Mouse (Mus musculus) cerebellum, adult 18-20 months (tissue): ENCODE measurements at regions not wholly inside any gene's neighbourhood (a gene's known extent, or its start where the extent isn't known, plus 50 kb on each side); places are given as distances from the start of the nearest gene placed in this dataset.

ENCODE experiments used
- DNase-seq, 2 experiments: peaks; one replicate each; pipeline ENCODE4 v3.0.0; 2021

DNA sequence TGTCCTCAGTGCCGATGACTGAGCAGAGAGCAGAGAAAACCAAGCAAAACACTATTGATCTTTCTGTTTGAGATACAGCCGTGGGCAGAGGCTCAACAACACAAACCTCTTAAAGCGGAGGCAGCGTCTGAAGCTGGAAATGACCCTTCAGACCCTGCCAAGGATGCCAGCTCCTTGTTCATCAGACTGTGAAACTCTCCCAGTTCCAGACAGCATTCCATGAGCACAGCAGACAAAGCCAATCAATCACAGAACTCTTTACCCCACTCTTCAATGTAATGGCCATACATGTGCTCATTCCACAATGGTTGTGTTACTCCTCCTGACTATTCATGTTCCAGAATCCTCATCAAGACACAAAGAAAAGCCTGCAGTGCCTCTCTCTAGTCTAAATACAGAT is 73.5 kb downstream of the Tmem114 start:
- DNase-seq = no peak

DNA sequence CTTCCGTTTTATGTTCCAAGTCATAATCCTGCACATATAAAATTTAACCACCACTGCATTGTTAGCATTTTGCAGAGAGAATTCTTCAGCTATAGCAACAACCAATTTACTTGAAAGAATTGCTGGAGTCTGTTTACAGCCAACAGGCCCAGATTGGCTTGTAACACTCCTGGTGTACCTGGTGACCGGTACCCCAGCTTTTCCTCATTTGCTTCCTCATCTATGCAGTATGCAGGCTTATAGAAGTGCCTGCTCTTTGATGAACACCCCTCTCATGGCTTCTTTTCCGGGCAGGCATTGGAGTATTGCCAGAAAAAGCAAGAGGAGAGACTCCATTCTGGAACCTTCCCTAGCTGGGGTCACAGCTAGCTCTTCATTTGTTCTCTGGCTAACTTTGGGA is 75.8 kb downstream of the Tmem114 start:
- DNase-seq = no peak

DNA sequence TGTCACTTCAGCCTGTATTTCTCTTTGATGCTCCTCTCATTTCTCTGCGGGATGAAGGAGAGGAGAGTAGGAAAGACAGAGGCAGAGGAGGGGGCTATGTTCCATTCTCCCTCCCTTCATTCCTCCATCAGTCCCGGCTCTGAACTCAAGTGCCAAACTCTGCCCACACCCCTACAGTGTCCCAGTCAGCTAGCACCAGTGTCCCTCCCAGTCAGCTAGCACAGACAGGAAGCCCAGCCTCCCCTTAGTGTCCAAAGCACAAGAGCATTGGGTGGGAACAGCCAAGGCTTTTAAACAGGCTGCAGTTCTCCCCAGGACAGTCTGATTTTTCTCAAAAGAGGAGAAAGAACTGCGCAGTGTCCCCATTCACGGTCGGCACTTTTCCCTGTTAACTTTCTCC is 76.3 kb downstream of the Tmem114 start:
- peak in 1 of 2 experiments; percentile 14 for DNase-seq

DNA sequence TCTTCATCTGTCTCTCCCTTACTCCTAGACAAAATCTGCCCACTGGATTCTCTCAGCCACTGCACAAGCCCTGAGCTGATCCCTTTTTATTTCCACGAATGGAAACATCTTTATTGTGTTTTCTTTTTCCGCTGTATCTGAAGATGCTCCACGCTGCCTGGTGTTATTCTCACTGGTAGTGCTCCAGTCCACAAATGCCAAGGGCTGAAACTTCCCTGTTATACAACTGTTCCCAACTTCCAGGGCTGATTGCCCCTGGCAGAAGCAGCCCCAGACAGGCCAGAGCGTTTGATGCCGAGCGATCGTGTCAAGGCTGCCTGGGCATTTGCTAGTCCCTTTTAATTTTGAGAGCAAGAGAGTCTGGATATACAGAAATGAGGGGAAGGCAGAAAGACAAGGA is 79.7 kb downstream of the Tmem114 start:
- DNase-seq = no peak

DNA sequence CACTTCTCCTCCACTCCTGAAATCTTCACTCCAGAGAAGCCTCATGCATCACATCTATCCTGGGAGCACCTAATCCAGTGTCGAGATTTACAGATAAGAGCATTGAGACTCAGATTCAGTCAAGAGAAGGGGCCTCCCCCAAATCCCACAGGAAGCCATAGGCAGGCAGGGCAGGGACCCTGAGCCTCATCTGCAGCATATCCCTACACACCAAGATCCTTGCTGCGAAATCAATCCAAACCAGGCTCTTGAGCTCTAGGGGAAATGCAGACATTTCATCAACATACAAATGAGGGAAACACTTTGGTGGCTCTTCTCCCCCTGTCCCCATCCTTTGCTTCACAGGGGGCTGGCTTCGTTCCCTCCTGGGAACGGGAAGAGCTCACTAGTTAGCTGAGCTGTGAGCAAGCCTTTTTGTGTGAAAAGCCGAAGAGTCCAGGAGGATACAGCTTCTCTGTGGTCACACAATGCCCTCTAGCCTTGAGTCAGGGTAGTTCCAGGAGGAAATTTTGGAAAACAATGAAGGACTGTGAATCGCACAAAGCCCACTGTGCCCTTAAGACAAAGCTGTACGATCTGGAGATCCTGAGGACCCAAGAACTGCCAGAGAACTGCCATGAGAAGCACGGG is 91.7 kb downstream of the Tmem114 start:
- peak; percentile 8 to 11 for DNase-seq

DNA sequence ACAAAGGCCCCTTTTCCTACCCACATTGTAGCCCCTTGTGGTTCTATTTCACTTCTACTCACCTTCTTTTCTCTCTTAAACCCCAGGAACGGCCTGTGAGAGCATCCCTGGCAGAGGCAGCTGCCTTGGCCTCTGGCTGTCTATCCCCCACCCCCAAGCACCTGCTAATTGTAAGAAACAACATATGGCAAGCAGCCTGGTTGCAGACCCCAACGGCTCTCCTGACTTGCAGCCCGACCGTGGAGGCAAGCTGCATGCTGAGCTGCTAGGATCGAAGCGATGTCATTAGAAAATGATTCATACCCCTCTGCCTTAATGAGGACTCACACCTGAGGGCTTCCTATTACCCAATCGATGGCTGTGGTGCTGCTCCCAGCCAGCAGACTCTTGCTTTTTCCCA is 112.9 kb downstream of the Tmem114 start:
- DNase-seq = no peak

DNA sequence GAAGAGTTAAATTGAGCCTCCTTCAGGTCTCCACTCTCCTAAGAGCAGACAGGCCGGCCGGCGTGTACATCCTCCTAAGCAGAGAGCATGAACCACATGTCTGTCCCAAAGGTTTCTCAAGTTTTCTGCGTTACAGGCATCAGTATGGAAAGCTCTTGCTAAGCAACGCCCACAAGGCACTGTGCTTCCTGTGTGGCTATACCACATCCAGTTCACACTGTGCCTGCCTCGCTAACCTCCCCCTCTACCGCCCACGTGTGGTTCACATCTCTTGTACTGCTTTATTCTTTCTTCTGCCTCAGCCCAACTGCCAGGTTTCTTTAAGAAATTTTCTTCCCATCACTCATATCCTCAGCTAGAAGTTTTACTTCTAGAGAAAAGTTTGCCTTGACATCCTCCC is 118.5 kb downstream of the Tmem114 start:
- DNase-seq = no peak
